Mouse (Mus musculus) right cerebral cortex, postnatal 4 days (tissue): ENCODE data around the gene Mgrn1.

Experiments
- DNase-seq: peaks from one replicate; pipeline ENCODE4 v3.0.0-alpha.2; 2022

Mgrn1 gene

GRCm38 (mm10) chr16:4909745-4910144 lies 23.7 kb downstream of the Mgrn1 start:
- no peak for DNase-seq

- no peak for DNase-seq
Measured at GRCm38 (mm10) chr16:4910758-4911157, 24.7 kb downstream of the Mgrn1 start.

- DNase-seq, result no peak
Measured at GRCm38 (mm10) chr16:4912074-4912648, 26.1 kb downstream of the Mgrn1 start.

GRCm38 (mm10) chr16:4912907-4913782 lies 27.1 kb downstream of the Mgrn1 start:
- DNase-seq, result no peak

GRCm38 (mm10) chr16:4913783-4914735 lies 28.0 kb downstream of the Mgrn1 start:
- DNase-seq, result peak; percentile 84

- no peak for DNase-seq
Measured at GRCm38 (mm10) chr16:4915931-4916330, 29.9 kb downstream of the Mgrn1 start.

GRCm38 (mm10) chr16:4916608-4917007 lies 30.6 kb downstream of the Mgrn1 start:
- no peak for DNase-seq

- DNase-seq, result no peak
Measured at GRCm38 (mm10) chr16:4920556-4920955, 34.5 kb downstream of the Mgrn1 start.

- no peak for DNase-seq
Measured at GRCm38 (mm10) chr16:4922481-4922880, 36.4 kb downstream of the Mgrn1 start.

GRCm38 (mm10) chr16:4923996-4924395 lies 37.9 kb downstream of the Mgrn1 start:
- no peak for DNase-seq

GRCm38 (mm10) chr16:4927967-4928366 lies 41.9 kb downstream of the Mgrn1 start:
- DNase-seq, result no peak

- no peak for DNase-seq
Measured at GRCm38 (mm10) chr16:4928474-4928873, 42.4 kb downstream of the Mgrn1 start.

- no peak for DNase-seq
Measured at GRCm38 (mm10) chr16:4932429-4932828, 46.4 kb downstream of the Mgrn1 start.

GRCm38 (mm10) chr16:4935430-4935829 lies 49.4 kb downstream of the Mgrn1 start:
- DNase-seq, result no peak

GRCm38 (mm10) chr16:4935931-4936703 lies 50.1 kb downstream of the Mgrn1 start:
- no peak for DNase-seq

GRCm38 (mm10) chr16:4937351-4938190 lies 51.5 kb downstream of the Mgrn1 start:
- no peak for DNase-seq

GRCm38 (mm10) chr16:4938461-4938860 lies 52.4 kb downstream of the Mgrn1 start, which contains the start of gene Nudt16l1:
Gene Nudt16l1, plus strand, starts transcription at chr16:4938761.
- no peak for DNase-seq

GRCm38 (mm10) chr16:4938989-4939388 lies 52.9 kb downstream of the Mgrn1 start:
- DNase-seq, result peak; percentile 96

GRCm38 (mm10) chr16:4939412-4939811 lies 53.4 kb downstream of the Mgrn1 start:
- DNase-seq, result peak; percentile 45

- DNase-seq, result no peak
Measured at GRCm38 (mm10) chr16:4940311-4940850, 54.3 kb downstream of the Mgrn1 start.

- no peak for DNase-seq
Measured at GRCm38 (mm10) chr16:4941016-4941415, 55.0 kb downstream of the Mgrn1 start.
